Mouse (Mus musculus): Measurements from ENCODE around the gene Armc2.

GRCm38 (mm10) chr10:41912290-41912994, 105.8 kb downstream of the Armc2 start:
- TF ChIP-seq CTCF (conservative IDR thresholded peaks at IDR 0.05; ENCODE audit: low read length) (no peak), NANOG (IDR thresholded peaks at IDR 0.05; ENCODE audit: borderline replicate concordance, low read length) (no peak), POU5F1 (IDR thresholded peaks at IDR 0.05; ENCODE audit: borderline replicate concordance, low read length) (no peak)
